Mouse (Mus musculus) erythroblast, embryonic 14.5 days (primary cell): ENCODE results near the gene Susd2. TPM values are rescaled to one million over a fixed set of nuclear protein-coding genes. Genes with fewer than 3 reads are reported as not detected.

Experiments
- H3K27me3 ChIP-seq: 2 replicates; pipeline ENCODE4 v1.6.1; 2012; ENCODE audit warnings: inconsistent platforms; ENCODE audit not compliant: control insufficient read depth
- H3K36me3 ChIP-seq: 2 replicates; pipeline ENCODE4 v1.6.1; 2012; ENCODE audit warnings: mild to moderate bottlenecking, inconsistent platforms; ENCODE audit not compliant: control insufficient read depth
- H3K4me1 ChIP-seq: 2 replicates; pipeline ENCODE4 v1.6.1; 2012; ENCODE audit warnings: inconsistent platforms; ENCODE audit not compliant: control insufficient read depth
- H3K4me3 ChIP-seq: replicated peaks from 2 replicates; pipeline ENCODE3; 2012; ENCODE audit warnings: moderate library complexity, mild to moderate bottlenecking, inconsistent platforms
- H3K9me3 ChIP-seq: 2 replicates; pipeline ENCODE4 v1.6.1; 2012; ENCODE audit warnings: low read length, inconsistent platforms, mixed read lengths; ENCODE audit not compliant: control insufficient read depth
- GATA1 ChIP-seq: IDR thresholded peaks from 2 replicates; pipeline ENCODE4 v1.6.1; 2012; ENCODE audit warnings: low read length, inconsistent platforms, mixed read lengths
- TAL1 ChIP-seq: IDR thresholded peaks from 3 replicates; pipeline ENCODE4 v1.6.1; 2012; ENCODE audit warnings: low read length, inconsistent platforms, mixed read lengths
- polyA plus RNA-seq: library from polyadenylated mRNA; stranded (reverse); fragments of >175 nt; gene quantifications from 2 replicates; pipeline ENCODE4 v1.2.3, GENCODE M21; 2012

The Susd2 gene
- polyA plus RNA-seq, 1 experiment: 0.05 TPM

DNA sequence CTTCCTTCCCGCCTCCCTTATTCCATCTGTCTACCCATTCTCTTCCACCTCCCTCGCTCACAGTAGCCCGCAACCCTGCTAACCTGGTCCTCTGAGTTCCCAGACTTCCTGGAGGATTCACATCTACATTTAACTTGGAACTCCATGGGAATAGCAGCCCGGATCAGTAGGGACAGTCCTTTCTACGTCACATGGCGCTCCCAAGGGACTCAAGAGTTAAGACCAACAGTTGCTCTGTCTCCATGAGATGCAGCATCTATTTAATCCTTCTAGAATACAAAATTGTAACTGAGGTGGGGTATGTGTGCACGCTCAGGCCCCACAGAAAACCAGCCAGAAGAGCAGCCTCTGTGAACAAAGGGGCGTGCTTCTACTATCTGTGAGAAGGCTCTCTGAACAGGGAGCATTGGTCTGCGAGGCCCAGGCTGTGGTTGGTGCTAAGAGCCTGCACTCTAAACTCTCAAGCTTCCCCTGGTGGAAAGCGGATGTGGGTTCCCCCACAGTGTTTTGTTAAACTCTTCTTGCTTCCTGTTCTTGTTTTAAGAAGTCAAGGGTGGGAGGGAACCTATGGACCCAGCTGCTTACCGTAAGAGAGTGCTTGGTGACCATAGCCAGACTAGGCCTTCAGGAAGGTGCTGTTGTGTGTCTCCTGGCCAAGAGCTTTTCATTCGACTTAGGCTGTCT lies 52.5 kb downstream of the Susd2 start:
- Histone ChIP-seq H3K4me1 (no peaks in the 10 kb centered on the region), H3K36me3 (no peaks in the 10 kb centered on the region), H3K4me3 (no peak overlapping the region), H3K27me3 (no peaks in the 10 kb centered on the region), H3K9me3 (no peaks in the 10 kb centered on the region)
- TF ChIP-seq TAL1: no peak
- TF ChIP-seq GATA1: no peak

DNA sequence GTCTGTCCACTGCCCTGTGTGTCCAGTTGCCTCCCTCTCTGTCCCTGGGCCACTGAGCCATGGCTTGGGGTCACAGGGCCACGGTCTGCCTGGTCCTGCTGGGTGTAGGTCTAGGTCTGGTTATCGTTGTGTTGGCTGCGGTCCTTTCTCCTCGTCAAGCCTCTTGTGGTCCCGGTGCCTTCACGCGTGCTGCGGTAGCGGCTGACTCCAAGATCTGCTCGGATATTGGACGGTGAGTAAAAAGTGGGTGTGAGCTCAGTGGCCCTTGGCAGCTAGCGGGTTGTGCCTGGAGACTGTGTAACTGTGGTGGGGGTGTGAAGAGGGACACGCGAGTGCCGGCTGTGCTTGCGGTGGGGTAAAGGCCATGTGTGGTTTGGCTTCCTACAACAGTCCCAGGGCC lies 54.2 kb downstream of the Susd2 start:
- TF ChIP-seq TAL1: no peak
- no peak for TF ChIP-seq GATA1
- Histone ChIP-seq H3K36me3 (no peaks in the 10 kb centered on the region), H3K4me3 (no peak overlapping the region), H3K27me3 (no peaks in the 10 kb centered on the region; the same call in 1 of the 2 replicates), H3K4me1 (no peaks in the 10 kb centered on the region), H3K9me3 (no peaks in the 10 kb centered on the region)

DNA sequence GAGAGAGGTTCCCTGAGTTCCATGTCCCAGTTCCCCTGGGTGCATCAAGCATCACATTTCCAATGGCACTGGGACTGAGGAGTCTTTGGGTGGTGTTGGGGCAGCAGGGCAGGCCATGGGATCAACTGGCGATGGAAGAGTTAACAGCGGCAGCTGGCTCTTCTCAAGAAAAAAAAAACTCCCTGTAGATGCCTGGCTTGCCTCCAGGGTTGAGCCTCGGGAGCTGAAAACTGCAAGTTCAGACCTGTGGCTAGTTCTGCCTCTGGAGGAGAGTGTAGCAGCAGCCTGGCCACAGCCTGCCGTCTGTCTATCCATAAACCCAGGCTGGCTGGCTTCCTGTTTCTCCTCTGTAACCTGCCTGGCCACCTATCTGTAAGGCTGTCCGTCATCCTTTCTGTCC lies 54.7 kb downstream of the Susd2 start, which contains the start of gene Ggt5:
TSS of gene Ggt5 (plus strand) at position 212 of the 400 bp plus-strand sequence.
- H3K4me3 ChIP-seq: no peak within 1 kb of the TSS
- TF ChIP-seq TAL1: no peak
- TF ChIP-seq GATA1: no peak

DNA sequence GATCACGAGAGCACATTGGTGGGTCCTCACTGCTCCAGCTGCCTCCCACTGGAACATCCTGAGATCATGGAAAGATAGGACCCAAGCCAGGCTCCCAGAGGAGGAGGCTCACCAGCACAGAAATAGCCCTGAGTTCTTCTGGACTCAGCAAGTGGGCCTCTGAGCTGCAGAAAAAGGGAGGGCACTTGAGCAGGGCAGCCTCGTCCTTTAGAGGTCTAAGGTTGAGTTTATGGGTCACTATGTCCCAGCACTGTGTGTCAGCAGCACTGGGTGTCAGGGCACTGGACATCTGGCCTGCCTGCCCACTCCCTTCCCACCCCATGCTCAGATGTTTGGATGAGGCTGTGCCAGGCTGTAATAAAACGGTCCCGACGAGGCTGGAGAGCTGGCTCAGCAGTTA lies 55.5 kb downstream of the Susd2 start:
- Histone ChIP-seq H3K4me3 (no peak overlapping the region), H3K9me3 (no peaks in the 10 kb centered on the region), H3K27me3 (no peaks in the 10 kb centered on the region; the same call in 1 of the 2 replicates), H3K36me3 (no peaks in the 10 kb centered on the region), H3K4me1 (no peaks in the 10 kb centered on the region)
- TF ChIP-seq TAL1 (no peak), GATA1 (no peak)

More for the DNA sequence above, 54.7 kb downstream of the Susd2 start, which contains the start of gene Ggt5:
- Histone ChIP-seq H3K27me3 (no peaks in the 10 kb centered on the region; the same call in 1 of the 2 replicates), H3K9me3 (no peaks in the 10 kb centered on the region), H3K4me1 (no peaks in the 10 kb centered on the region), H3K36me3 (no peaks in the 10 kb centered on the region)

DNA sequence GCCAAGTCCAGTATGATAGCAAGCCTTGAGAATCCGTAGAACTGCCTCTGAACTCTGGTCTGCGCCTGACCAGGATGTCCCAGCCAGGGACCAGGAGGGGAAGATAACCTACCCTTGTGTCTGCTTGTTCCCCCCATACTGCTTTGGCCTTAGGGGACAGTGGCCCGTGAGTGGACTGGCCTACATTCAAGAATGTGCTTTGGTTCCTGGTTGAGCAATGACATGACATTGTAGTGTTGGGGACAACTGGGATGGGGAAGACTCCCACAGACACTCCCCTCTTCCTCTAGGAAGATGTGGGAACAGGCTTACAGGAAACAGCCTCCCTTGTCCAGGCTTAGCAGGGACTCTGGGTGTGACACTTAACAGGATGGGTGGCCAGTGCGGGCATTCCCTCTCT lies 56.0 kb downstream of the Susd2 start:
- Histone ChIP-seq H3K9me3 (no peaks in the 10 kb centered on the region), H3K4me1 (no peaks in the 10 kb centered on the region), H3K4me3 (no peak overlapping the region), H3K27me3 (no peaks in the 10 kb centered on the region; the same call in 1 of the 2 replicates), H3K36me3 (no peaks in the 10 kb centered on the region)
- TF ChIP-seq TAL1: no peak
- no peak for TF ChIP-seq GATA1

Other genes starting within 250 kb of the Susd2 start
- not detected in 2 replicates for gene Upb1, start 242.9 kb downstream of the Susd2 start, polyA plus RNA-seq
- 2.6 and 3.9 TPM in 2 replicates for gene Snrpd3, start 126.5 kb downstream of the Susd2 start, polyA plus RNA-seq
- gene Gucd1, start 126.0 kb downstream of the Susd2 start, polyA plus RNA-seq: 14.0 and 14.8 TPM in 2 replicates
- gene Lrrc75b, start 83.7 kb downstream of the Susd2 start, polyA plus RNA-seq: not detected in 2 replicates
- 0.19 TPM in 1 of 2 replicates, not detected in the other for gene Ggt1, start 82.4 kb downstream of the Susd2 start, polyA plus RNA-seq
- 0.02 TPM in 1 of 2 replicates, not detected in the other for gene Ggt5, start 54.7 kb downstream of the Susd2 start, polyA plus RNA-seq
- 10.8 and 12.0 TPM in 2 replicates for gene Cabin1, start 120.3 kb upstream of the Susd2 start, polyA plus RNA-seq
- gene Ddt, start 129.4 kb upstream of the Susd2 start, polyA plus RNA-seq: 2.7 and 3.0 TPM in 2 replicates
- gene Gm20441, start 136.9 kb upstream of the Susd2 start, polyA plus RNA-seq: not detected in 2 replicates
- 0.12 TPM in 1 of 2 replicates, not detected in the other for gene Gstt3, start 137.4 kb upstream of the Susd2 start, polyA plus RNA-seq
- 0.14 and 0.22 TPM in 2 replicates for gene Gstt1, start 154.6 kb upstream of the Susd2 start, polyA plus RNA-seq
- gene Gstt4, start 178.5 kb upstream of the Susd2 start, polyA plus RNA-seq: not detected in 2 replicates
- 0.64 and 0.70 TPM in 2 replicates for gene Gstt2, start 193.4 kb upstream of the Susd2 start, polyA plus RNA-seq
- 42.3 and 44.8 TPM in 2 replicates for gene Mif, start 216.2 kb upstream of the Susd2 start, polyA plus RNA-seq
- not detected in 2 replicates for gene Derl3, start 249.4 kb upstream of the Susd2 start, polyA plus RNA-seq